Mouse (Mus musculus) adrenal gland, adult 18-20 months (tissue): Measurements from ENCODE around the gene Tcam1. TPM values are rescaled to one million over a fixed set of nuclear protein-coding genes. Genes with fewer than 3 reads are reported as not detected.
A peak's percentile ranks its signal among the peaks of the same experiment; 100 is the strongest.

ENCODE experiments used
- DNase-seq, 2 experiments: peaks; one replicate each; pipeline ENCODE4 v3.0.0; 2021 to 2022; ENCODE audit warnings: low spot score in 2 of 2
- total RNA-seq, 2 experiments: library from RNA; stranded (reverse); gene quantifications; 1 replicate in 1 of 2; 2 replicates in 1 of 2; pipeline ENCODE4 v1.2.3; 2021

Tcam1 gene
- total RNA-seq, 2 experiments from 2014 or later, result 0.10 to 0.13 TPM

DNA sequence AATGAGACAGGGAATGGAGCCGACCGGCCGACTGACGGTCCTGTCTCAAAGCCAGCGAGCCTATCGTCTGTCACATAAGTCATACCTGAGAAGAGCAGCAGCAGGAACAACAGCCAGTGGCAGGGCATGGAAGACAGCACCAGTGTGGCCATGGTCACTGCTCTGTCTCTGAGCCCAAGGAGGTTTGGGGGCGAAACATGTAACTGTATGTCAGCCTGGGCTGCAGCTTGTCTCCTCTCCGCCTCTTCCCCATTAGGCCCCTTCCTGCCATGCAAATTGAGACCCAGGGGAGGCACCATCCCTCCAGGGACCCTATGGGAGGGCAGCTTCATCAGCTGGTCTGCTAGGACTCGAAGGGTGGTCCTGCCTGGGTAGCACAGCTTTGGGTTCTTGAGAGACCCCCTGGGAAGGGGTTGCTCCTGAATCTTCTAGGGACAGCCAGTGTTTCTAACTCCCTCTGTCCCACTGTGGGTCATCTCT is 37.9 kb downstream of the Tcam1 start, which contains the start of gene Cd79b:
TSS of gene Cd79b (minus strand) at position 430 of the 480 bp plus-strand sequence.
- DNase-seq, result no peak

DNA sequence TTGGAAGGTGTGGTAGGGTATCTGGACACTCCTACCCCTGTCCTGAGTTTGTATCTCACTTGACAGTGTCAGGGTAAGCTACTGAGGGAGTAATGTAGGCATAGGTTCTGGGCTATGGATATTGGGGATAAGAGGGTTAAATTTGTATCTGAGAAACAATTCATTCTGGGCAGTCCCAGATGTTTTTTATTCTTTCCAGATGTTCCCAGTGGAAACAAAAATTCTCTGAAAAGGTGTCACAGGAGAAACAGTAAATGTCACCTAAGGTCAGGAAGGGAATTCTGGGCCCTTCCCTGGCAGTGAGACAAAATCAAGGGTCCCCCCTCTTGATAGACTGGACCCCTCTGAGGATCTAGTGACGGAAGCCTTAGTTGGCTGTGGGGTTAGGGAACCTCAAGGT is 39.9 kb downstream of the Tcam1 start:
- DNase-seq, result no peak

- no peak for DNase-seq
These were observed 41.3 kb downstream of the Tcam1 start for GRCm38 (mm10) chr11:106317801-106318200.

DNA sequence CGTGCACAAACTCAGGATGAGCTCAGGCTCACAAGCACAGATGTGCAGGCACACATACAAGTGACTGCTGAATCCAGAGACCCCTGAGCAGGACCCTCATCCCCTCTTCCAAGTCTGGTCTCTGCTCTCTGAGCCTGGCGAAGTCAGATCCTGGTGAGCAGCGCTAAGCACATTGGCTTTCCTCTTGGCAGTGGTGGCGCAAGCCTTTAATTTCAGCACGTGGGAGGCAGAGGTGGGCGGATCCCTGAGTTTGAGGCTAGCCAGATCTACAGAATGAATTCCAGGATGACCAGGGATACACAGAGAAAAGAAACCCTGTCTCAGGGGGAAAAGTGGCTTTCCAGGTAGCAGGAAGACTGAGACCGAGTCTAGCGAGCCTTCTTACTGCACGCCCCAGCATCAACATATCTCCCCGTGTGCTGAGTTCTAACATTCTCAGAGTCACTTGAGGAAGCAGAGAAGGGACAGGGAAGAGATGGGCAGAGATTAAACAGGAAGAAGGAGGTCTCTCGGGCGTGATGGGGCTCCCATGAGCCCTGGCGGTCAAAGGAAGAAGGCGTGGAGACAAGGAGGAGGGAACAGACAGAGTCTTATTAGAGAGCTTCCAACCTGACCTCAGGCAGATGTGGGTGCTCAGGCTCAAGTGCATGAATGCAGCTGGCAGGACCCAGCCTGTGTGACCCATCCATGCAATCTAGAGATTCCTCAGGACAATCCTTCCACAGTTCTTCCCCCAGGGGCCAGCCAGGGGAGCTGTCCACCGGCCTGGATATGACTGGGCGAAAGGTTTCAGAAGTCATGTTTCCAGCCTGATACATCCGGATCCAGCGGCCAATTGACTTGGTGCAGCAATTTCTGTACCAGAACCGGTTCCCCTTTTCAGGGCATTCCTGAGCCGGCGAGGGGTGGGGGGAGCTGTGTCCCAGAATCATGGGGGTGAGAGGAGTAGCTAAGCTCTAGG is 42.2 kb downstream of the Tcam1 start:
- no peak for DNase-seq

- no peak for DNase-seq
These were observed 48.4 kb downstream of the Tcam1 start for GRCm38 (mm10) chr11:106324858-106325257.

GRCm38 (mm10) chr11:106325566-106326206 is 49.2 kb downstream of the Tcam1 start:
- DNase-seq, result peak; percentile 46 to 51

DNA sequence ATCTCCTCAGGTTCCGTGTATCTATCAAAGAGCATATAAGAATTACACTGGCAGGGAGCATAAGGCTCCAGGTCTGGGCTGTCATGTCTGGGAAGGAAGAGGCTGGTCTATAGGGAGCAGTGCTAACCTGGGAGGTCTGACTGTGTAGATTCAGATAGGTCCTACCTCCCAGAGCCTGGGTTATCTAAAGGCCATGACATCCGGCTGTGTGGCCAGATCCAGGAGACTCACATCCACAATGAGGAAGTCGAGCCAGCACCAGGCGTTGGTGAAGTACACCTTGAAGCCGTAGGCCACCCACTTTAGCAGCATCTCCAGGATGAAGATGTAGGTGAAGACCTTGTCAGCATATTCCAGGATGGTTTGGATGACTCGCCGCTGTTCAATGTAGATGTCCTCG is 50.0 kb downstream of the Tcam1 start:
- no peak for DNase-seq

- DNase-seq, result no peak
These were observed 52.0 kb downstream of the Tcam1 start for GRCm38 (mm10) chr11:106328521-106328920.

DNA sequence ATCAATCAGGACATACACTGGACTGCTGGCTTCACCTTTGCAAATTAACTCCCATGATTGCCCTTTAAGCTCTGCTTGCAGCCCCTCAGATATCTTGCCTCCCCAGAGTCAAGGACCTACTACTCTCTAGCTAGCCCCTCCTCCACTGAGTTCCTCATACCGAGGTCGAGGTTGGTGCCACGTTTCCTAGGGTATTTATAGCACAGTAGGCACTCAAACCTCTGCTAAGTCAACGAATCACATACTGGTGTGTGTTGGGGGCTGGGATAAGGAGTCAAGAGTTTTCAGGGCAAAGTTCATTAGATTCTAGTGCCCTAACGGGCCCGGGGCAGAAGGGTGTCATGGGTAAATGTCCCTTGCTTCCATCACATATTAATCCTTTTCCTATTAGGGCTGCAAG is 52.7 kb downstream of the Tcam1 start:
- no peak for DNase-seq

DNA sequence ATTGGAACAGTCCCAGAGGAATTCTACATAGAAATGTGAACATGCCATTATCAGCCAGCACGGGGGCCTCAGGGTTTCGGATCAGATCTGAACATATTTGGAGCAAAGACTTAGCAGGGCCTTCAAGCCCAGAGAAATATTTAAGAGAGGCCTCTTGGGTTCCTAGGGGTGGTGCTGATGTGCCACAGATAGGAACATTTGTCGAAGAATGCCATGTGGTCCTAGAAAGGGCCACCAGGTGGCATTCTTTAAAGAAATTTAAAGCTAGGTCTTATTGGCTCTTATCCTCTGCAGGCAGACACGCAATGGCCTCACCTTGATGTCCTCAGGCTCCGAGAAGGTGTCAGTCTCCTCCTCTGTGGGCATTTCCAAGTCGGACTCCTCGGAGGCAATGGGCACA is 53.2 kb downstream of the Tcam1 start:
- peak in 1 of 2 experiments; percentile 8 for DNase-seq

- DNase-seq, result no peak
These were observed 56.0 kb downstream of the Tcam1 start for GRCm38 (mm10) chr11:106332458-106332857.

DNA sequence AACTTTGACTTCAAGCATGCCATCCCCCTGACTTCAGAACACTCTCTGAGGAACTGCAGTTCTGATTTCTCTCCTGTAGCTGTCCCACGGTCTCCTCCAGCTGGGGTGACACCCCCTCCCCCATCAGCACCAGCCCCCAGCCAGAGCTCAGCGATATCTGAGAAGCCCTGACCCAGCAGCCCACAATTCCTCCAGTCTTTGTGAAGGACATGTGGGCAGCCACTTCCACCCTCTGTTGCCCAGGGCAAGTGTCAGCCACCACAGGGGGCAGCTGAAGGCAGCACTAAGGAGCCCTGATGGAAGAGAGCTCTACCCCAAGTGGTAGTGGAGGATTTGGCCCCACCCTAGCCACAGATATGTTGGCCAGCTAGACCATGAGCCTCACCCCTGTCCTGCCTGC is 57.6 kb downstream of the Tcam1 start:
- no peak for DNase-seq

GRCm38 (mm10) chr11:106338029-106338428 is 61.6 kb downstream of the Tcam1 start:
- no peak for DNase-seq

Other genes starting within 250 kb of the Tcam1 start
- 10 to 100 TPM; 44.5 to 47.6 TPM for gene Dcaf7, start 239.8 kb upstream of the Tcam1 start, total RNA-seq
- 10 to 100 TPM; 32.3 to 33.3 TPM for gene Taco1, start 210.6 kb upstream of the Tcam1 start, total RNA-seq
- gene Map3k3, start 192.1 kb upstream of the Tcam1 start, total RNA-seq, result 10 to 100 TPM; 34.3 to 37.3 TPM
- not detected for gene Gm10840, start 115.8 kb upstream of the Tcam1 start, total RNA-seq
- 10 to 100 TPM in 1 of 2 experiments, 1 to 10 TPM in 1; 9.5 to 11.7 TPM for gene Limd2, start 115.8 kb upstream of the Tcam1 start, total RNA-seq
- 10 to 100 TPM; 11.6 to 13.1 TPM for gene Strada, start 74.5 kb upstream of the Tcam1 start, total RNA-seq
- gene Ccdc47, start 60.3 kb upstream of the Tcam1 start, total RNA-seq, result 100 to 1,000 TPM; 106 to 118 TPM
- gene Ddx42, start 59.7 kb upstream of the Tcam1 start, total RNA-seq, result 10 to 100 TPM; 42.1 to 55.2 TPM
- 10 to 100 TPM; 53.6 to 55.8 TPM for gene Ftsj3, start 20.6 kb upstream of the Tcam1 start, total RNA-seq
- 100 to 1,000 TPM; 157 to 159 TPM for gene Psmc5, start 20.5 kb upstream of the Tcam1 start, total RNA-seq
- gene Smarcd2, start 3.7 kb upstream of the Tcam1 start, total RNA-seq, result 10 to 100 TPM; 47.4 to 63.7 TPM
- not detected for gene Gh, start 25.2 kb downstream of the Tcam1 start, total RNA-seq
- under 1 TPM; 0.86 to 0.93 TPM for gene Cd79b, start 38.1 kb downstream of the Tcam1 start, total RNA-seq
- under 1 TPM; 0.20 to 0.99 TPM for gene Scn4a, start 76.6 kb downstream of the Tcam1 start, total RNA-seq
- gene Prr29, start 88.8 kb downstream of the Tcam1 start, total RNA-seq, result not detected
- gene Icam2, start 111.4 kb downstream of the Tcam1 start, total RNA-seq, result 10 to 100 TPM; 12.5 to 15.0 TPM
- gene Ern1, start 211.2 kb downstream of the Tcam1 start, total RNA-seq, result 100 to 1,000 TPM in 1 of 2 experiments, 10 to 100 TPM in 1; 74.1 to 154 TPM